Mouse (Mus musculus) heart, adult 10 weeks (tissue): Measurements from ENCODE around the gene Litaf. TPM values are rescaled to one million over a fixed set of nuclear protein-coding genes. Genes with fewer than 3 reads are reported as not detected.

Source experiments
- polyA plus RNA-seq: library from polyadenylated mRNA; stranded (reverse); fragments of 350-450 nt; fragmentation: Illumina TruSeq; extraction: RNeasy Lipid Tissue Mini Kit (QIAGEN cat#74804); gene quantifications from one replicate; pipeline ENCODE4 v1.2.3, GENCODE M21; 2014; ENCODE audit warnings: low read depth, low replicate concordance

The Litaf gene
- 17.9 TPM for polyA plus RNA-seq

GRCm38 (mm10) chr16:11066029-11066832 is at the start of gene Litaf:
TSS of gene Litaf (minus strand) at chr16:11066157.

GRCm38 (mm10) chr16:11060645-11061044 is 5.3 kb downstream of the Litaf start, which contains the start of gene Snn:
TSS of gene Snn (plus strand) at chr16:11060945.

Other genes with a start within 250 kb of the Litaf start
- 0.18 TPM for gene Rmi2, start 231.1 kb downstream of the Litaf start, polyA plus RNA-seq
- gene Snn, start 5.2 kb downstream of the Litaf start, polyA plus RNA-seq: 26.6 TPM
- gene Txndc11, start 68.5 kb upstream of the Litaf start, polyA plus RNA-seq: 15.8 TPM
- gene Zc3h7a, start 110.2 kb upstream of the Litaf start, polyA plus RNA-seq: 60.0 TPM
- 69.2 TPM for gene Rsl1d1, start 137.2 kb upstream of the Litaf start, polyA plus RNA-seq
- gene Gspt1, start 188.2 kb upstream of the Litaf start, polyA plus RNA-seq: 60.4 TPM
- gene Tnfrsf17, start 247.7 kb upstream of the Litaf start, polyA plus RNA-seq: not detected